Mouse (Mus musculus) gonadal fat pad, adult 2 months (tissue): Measurements from ENCODE around the gene Col8a1. TPM values are rescaled to one million over a fixed set of nuclear protein-coding genes. Genes with fewer than 3 reads are reported as not detected.

Source experiments
- DNase-seq: peaks from one replicate; pipeline ENCODE4 v3.0.0-alpha.2; 2012; ENCODE audit warnings: low read depth
- polyA plus RNA-seq: library from polyadenylated mRNA; depleted of rRNA; stranded (reverse); fragments of >200 nt; gene quantifications from 2 replicates; pipeline ENCODE4 v1.2.3, GENCODE M21; 2012

The Col8a1 gene
- polyA plus RNA-seq, 1 experiment: 3.7 TPM

DNA sequence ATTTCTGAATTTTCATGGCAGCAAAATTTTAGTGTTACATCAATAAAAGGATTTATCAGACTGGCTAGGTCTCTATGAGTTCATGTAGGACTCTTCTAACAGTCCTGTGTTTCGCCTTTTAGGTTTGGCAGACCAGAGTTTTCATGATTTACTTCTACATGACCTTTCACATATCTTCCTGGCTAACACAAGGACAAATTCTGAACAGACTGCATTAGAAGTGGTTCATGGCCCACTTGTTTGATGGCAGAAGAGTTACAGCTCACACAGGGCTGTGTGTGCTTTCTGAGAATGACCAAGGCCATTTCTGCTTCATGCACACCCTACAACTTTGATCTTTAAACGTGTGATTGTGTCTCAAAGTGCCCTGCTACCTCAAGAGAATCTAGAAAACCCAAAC is 82.3 kb downstream of the Col8a1 start:
- no peak for DNase-seq

DNA sequence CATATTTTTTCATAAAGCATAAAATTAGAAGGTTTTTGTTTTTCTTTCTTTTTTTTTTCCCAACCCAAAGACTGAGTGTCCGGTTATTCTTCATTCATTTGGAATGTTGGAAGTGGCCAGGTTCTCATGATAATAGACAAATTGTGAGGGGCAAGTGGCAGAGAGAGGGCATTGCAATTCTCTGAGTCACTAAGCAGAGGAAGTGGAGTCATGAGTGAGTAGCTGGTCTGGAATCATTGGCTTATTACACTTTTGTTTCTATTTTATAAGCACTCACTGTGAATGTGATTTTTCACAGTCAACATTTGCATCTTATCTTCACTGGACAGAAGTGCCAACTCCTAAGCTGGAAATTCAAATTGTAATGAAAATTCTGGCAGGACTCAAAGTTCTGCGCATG is 82.9 kb downstream of the Col8a1 start:
- DNase-seq: no peak

DNA sequence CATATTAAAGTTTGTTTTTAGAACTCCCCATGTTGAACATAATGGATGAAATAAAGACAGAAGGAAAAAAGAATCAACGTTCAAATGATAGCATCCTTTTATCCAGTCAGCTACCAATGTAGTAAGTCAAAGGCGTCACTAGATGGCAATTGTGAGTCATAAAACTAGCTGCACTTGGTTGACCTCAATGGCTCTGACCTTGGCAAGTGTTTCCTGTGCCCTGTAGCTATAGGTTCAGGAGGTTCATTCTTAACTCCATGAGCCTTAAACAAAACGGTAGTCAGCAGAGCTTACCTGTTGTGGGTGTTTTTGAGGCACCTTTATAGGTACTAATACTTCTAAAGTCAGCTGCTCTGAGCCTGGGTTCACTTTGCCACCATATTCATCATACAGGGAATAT is 85.2 kb downstream of the Col8a1 start:
- no peak for DNase-seq

DNA sequence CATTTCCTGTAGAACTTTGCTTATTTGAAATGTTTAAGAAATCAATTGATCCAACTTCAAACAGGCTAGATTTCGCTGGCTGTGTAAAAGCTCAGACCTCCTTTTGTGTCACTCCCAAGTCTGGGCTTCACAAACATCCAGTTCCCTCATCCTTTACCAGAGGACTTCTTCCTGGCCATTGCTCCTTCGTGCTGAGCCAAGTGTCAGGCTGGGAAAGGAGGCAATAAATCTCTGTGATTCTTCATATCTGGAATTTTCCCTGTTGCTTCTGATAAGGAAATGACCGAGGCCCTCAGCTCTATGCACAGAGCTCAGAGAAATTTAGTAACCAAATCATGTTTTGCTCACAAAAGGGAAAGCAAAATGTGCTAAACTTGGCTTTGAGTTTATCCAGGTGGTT is 91.9 kb downstream of the Col8a1 start:
- DNase-seq: no peak

DNA sequence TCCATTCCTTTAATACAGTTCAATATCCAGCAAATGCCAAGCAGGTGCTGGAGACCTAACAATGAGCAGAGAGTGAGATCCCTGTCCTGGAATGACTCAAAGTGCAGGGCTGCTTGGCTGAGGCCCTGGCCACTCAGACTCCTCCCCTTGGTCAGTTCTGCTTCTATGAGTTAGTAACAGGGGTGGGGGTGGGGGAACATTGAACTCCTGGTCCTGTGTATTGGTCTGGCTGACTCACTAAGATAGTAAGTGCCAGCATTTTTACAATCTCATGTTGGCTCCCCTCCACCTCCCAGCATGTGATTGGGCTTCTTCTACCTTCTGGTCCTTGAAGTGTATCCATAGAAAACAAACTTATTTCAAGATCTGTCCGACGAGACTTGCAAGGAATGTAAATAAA is 104.6 kb downstream of the Col8a1 start:
- DNase-seq: no peak

DNA sequence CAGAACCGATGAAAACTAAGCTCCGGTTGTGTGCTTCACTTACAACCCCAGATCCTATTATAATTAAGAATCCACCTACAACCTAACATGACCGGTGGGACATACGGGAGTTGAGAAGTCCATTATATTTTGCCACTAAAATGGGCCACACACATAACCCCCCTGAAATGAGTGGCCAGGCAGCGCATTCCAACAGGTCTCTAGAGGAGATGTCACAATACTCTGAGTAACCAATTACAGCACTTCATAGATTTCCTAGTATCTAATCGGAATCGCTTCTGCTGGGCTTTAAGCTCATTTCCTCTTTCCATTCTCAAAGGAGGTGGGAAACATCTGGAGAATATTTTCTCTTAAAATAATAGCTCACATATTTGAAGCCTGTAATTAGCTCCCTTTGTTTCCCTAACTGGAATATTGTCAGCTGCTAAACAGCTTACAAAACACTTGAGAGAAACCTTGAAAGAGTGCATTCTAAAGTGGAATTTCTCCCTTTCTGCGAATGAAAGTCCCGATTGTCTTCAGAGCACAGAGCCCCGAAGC is 113.1 kb downstream of the Col8a1 start:
- DNase-seq: no peak

DNA sequence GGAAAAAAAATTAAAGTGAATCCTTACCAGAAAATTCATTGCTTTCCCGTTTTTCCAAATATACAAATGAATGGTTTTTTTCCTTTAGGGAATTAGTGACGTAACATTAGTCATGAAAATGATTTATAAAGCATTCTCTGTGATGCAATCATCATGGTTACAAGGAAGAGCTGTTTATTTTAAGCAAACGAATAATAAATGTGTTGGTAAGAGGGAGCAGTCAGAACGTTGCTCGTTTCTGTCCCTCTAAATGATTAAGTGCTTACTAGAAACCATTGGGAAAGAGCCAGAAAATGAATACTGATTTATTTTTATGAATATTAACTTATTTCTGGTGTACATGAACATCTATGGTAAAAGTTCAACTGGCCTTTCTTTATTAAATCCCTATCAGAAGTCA is 119.8 kb downstream of the Col8a1 start:
- no peak for DNase-seq

DNA sequence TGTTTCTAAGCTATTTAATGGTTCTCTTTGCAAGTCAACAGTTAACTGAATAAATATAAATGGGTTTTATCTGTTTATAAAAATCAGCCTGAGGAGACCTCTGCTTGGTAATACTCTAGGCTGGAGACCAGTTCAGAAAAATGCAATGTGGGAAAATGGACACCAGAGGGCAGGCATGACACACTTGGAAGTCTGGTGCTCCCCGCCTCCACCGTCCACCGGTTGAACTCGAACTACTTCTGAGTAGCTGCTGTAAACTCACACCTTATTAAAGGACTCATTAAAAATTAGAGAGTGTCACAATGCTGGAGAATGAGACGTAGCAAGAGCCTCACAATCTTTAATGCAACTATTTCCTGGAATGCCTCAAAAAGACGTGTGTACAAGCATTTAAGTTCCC is 120.3 kb downstream of the Col8a1 start:
- DNase-seq: peak; percentile 4

DNA sequence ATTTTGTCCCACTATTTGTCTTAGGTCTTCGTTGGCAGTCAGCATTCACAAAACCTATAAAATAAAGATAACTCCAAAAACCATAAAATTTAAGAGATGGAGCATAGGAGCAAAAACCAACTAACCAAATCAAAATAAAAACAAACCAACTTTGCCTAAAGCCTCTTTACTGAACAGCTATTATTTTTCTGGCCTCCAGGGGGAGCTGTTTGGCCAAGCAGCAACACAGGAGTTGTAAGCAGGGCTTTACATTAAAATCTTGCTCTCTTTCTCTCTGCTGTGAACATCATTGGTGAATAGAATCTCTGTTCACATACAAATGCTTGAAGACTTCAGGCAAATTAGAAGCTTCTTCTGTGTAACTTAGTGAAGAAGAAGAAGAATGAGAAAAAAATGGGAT is 142.8 kb downstream of the Col8a1 start:
- DNase-seq: no peak

DNA sequence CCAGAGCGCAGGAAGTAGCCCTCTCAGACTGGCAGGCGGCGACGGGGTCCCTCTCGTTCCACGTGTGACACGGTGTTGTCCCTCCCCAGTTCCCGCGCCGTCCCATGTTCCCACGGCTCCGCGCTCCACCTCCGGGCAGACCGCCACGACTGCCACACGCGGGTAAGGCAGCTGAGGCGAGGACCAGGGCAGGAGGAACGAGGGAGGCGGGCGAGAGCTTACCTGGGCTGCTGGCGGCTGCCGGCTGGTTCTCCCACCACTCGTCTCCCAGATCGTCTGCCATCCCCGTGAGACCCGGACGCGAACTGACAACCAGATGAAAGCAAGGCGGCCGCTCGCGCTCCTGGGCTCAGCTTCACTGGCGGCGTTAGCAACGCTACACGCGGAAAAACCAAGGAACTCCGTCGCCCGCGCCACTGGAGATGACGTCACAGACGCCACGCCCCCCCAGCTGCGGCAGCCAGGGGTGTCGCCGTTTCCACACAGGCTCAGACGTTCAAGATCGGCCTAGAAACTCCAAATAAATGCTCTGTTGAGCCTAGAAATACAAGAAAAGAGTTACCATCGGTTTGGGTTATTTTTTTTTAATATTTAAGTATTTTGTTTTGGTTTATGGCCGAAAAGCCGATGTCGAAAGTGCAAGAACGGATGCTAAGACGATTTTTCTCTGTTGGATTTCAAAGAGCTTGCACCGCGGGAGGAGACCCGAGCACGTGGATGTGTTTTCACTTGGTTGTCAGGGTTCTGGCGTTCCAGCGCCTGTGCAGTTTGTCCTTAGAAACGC is 147.9 kb downstream of the Col8a1 start, which contains the start of gene Cmss1:
TSS of gene Cmss1 (minus strand) at position 421 of the 784 bp plus-strand sequence.
- DNase-seq: no peak

DNA sequence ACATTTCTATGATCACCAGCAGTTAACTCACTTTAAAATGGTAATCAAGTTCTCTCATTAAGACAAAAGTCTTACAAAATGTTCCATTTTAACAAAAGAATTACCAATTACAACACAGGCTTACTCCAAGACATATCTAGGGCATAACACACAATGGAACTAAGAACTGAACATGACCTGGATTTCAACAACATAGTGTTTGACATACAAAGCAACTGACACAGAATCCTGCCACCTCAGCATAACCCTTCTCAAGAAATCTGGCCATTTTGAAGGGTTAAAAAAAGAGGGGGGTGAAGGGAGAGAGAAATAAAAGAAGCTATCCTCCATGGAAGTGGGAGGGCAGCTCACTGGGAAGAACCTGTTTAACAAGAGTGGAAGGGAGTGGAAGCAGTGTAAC is 153.5 kb downstream of the Col8a1 start:
- DNase-seq: no peak

DNA sequence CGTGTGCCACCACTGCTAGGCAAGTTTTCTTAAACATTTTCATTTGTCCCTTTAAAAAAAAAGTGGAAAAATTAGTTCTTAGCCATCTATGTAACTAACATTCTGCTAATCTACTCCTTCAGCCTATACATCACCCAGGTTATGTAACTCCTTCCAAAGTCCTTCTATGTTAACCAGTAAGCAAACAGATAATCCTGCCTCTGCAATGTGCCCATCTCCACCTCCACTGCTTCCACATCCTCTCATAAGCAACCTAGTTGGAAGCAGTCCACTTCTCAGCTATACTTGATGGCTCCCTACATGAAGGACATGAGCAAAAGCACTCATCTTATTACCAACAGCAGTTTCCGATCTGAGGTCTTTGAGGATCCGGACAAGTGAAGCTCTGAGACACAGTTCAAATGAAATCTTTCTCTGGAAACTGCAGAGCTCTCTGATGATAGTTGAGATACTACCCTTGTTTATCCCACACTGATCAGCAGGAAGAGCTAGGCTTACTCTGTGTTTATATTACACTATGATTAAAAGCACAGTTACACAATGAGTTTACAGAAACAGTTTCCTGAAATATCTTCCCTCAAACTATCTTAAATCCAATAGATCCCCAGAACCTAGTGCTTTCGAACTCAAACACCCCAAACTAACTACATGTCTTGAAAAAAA is 157.1 kb downstream of the Col8a1 start:
- DNase-seq: no peak

DNA sequence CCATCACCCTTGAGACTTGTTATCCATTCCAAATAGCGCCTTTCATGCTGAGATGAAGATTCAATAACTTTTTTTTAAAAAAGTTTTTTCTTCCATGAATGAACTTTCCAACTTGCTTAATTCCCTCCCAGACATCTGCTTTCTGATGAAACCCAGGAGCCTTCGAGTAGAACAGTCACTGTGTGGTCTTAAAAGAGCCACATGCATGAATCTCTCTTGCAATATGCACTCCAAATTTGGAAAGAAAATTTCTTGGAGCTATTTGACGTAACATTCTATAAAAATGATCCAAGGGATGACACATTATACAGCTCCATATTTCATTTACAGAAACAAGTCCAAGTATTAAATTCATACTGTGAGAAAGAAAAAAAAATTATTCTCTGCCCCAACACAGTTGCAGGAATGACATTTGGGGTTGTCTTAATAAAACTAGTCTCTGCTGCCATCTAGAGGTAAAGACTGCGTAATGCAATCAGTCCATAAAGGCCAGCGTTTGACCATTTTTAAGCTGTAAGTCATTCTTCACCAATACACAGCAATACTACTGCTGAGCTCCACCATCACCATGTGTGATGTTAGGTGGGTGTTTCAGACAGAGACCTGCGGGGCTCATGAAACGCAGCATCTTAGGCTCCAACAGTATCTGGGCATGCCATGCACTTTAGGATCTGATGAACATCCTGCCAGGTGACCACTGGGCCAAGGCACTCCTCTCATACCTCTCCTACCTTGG is 160.9 kb downstream of the Col8a1 start:
- no peak for DNase-seq

DNA sequence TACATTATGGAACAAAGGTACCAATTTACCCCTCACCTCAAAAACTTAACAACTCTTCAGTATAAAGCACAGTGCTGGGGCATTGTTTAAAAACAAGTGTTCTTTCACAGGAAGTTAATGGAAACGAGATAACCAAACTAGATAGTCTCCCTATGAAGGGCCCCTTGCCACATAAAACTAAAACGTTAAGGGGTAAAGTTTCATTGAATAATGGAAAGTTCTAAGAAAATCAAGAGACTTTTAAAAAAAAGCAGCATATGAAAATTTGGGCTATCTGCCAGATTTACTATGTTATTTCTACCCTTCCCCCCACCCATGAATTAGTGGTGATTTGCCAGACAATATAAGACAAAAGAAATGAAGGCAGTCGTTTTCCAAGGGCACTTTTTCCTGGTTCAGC is 169.3 kb downstream of the Col8a1 start:
- no peak for DNase-seq

DNA sequence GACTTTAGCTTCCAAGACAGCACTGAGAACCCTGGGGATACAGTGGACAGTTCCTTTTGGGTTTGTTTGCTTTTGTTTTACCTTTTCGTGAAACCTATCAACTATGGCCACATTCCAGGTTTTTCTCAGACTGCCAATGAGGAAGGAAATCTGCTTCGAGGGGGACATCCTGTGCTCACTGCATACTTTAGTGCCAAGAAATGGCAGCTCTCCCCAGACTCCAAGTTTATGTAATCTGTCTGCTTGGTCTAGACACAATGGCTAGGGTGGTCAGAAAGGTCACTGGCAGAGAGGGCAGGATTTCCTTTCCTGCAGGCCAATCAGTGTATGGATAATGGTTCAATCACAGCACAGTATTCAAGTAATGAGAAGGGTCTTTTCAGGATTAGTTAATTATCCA is 172.5 kb downstream of the Col8a1 start:
- DNase-seq: no peak

DNA sequence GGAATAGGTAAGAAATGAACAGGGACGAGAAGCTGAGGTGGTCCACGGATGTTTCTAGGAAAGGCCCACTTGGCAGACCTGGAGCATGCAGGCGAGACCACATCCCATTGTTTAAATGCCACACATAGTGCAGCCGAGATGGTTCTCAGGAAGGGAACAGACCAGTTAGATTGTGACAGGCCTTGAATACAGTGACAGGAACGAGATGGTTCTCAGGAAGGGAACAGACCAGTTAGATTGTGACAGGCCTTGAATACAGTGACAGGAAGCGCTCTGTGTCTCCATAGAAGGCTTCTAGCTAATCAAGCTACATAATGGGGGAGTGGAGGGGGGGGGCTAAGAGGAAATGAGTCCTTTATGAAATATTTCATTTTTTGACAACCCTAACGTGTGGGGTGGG is 174.5 kb downstream of the Col8a1 start:
- no peak for DNase-seq

DNA sequence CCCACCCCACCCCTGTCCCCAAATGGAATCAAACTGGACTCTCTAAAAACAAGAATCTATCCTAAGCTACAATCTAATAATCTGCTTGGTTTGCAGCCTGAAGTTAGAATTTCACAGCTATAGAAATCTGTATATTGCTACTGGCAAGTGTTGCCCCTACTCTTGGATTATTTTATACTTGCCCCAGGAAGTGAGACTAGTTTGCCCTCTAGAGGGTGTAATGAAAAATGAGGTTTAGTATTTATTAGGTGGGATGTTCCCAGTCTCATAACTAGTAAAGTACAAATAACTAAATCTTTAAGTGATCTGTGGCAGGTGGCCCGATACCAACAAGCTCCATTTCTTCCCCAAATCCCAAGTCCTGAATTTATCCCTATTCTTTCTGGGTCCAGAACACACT is 177.0 kb downstream of the Col8a1 start:
- DNase-seq: no peak

DNA sequence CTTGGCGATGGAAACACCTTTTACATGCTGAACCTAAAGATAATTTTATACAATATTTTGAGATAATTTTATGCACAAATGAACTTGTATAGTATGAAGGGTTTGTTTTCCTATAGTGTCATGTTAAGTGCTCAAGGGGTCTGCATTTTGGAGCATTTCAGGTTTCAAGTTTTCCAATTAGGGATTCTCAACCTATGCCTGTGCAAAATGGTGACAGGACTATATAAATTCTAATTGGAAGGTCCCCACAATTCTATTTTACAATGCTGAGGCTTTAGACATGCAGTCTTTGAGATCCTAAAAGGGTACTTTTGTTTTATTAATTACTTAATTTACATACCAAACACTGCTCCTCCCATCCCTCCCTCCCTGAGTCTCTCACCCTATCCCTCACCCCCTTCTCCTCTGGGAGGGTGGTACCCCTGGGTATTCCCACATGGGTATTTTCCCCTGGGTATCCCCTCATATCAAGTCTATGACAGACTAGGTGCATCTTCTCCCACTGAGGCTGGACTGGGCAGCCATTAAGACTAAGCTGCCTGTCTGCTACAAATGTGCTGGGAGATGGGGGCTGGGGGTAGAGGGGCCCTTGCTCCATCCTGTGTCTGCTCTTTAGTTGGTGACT is 178.7 kb downstream of the Col8a1 start:
- DNase-seq: no peak
